Mouse (Mus musculus): ENCODE results near the gene Nav2.
A peak's percentile ranks its signal among the peaks of the same experiment; 100 is the strongest.

The Nav2 gene

GRCm38 (mm10) chr7:49303600-49304411 lies 395.3 kb downstream of the Nav2 start:
- peak; percentile 18 for DNase-seq

- DNase-seq: no peak
Measured at GRCm38 (mm10) chr7:49307717-49308116, 399.2 kb downstream of the Nav2 start.

- no peak for DNase-seq
Measured at GRCm38 (mm10) chr7:49309746-49310145, 401.2 kb downstream of the Nav2 start.

DNA sequence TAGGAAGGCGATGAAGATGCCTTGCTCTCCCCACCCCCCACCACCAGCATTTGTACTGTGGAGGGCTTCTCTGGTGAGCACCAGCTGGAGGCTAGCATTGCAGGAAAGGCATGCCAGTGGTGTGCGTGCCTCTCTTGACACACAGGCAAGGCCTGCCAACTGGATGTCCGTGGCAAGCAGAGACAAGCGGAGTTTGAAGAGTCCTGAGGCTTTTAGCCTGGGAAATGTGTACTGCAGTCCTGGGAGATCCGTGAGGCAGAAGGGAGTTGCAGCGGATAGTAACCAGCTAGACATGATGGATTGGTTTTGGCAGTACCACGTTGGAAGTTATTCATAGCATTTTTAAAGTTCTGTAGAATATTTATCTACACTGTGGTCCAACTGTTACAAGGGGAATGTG lies 405.4 kb downstream of the Nav2 start:
- no peak for DNase-seq

GRCm38 (mm10) chr7:49315033-49315432 lies 406.5 kb downstream of the Nav2 start:
- DNase-seq: no peak

GRCm38 (mm10) chr7:49316600-49316999 lies 408.1 kb downstream of the Nav2 start:
- DNase-seq: no peak

GRCm38 (mm10) chr7:49318183-49318897 lies 409.8 kb downstream of the Nav2 start:
- no peak for DNase-seq

DNA sequence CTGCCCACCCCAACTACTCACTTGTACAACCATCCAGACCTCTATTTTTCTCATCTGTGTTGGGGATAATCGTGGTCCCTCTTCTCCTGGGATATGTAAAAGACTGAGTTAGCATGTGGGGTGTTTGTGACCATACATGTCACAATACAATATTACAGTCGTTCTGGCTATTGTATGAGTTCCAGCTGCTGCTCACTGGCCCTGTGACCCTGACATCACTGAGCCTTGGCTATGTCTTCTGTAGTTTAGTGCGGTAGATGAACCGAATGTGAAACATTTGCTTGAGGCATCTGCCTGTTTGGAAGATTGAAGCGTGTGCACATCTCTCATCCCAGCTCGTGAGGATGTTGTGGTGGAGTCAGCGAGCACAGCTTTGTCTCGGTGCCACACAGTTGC lies 410.4 kb downstream of the Nav2 start:
- no peak for DNase-seq

GRCm38 (mm10) chr7:49319981-49320380 lies 411.5 kb downstream of the Nav2 start:
- DNase-seq: no peak

DNA sequence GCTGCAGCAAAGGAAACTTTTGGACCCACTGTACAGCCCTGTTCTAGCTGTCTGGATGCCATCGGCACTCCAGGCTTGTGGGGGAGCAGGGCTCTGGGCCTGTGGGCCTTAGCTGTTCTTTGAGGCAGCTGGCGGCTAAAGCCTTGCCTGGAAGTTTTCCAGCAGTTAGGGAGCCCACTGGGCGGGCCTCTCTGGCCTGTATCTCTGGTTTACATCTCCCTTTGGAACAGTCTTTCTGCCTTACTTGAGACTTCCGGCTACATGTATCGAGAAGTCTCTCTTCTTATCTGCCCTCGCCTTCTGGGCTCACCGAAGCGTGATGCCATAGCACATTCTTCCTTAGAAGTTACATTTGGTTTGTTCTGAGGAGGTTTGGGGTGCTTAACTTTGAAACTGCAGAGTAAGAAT lies 412.6 kb downstream of the Nav2 start:
- no peak for DNase-seq

GRCm38 (mm10) chr7:49322179-49322578 lies 413.7 kb downstream of the Nav2 start:
- DNase-seq: no peak

DNA sequence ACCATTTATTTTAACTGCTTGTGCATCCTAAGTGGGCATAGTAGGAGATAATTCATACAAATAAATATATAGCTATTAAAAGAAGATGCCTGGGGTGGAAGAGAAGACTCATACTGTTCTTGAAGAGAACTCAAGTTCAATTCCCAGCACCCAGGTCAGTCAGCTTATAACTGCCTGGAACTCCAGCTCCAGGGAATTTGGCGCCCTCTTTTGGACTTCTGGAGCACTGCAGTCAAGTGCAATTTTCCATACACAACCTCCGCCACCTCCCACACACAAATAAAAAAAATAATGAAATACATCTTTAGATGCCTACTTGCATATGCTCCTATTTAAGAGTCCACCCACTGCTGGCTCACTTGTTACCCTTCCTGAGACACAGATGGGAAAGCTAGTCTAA lies 416.1 kb downstream of the Nav2 start:
- DNase-seq: no peak

DNA sequence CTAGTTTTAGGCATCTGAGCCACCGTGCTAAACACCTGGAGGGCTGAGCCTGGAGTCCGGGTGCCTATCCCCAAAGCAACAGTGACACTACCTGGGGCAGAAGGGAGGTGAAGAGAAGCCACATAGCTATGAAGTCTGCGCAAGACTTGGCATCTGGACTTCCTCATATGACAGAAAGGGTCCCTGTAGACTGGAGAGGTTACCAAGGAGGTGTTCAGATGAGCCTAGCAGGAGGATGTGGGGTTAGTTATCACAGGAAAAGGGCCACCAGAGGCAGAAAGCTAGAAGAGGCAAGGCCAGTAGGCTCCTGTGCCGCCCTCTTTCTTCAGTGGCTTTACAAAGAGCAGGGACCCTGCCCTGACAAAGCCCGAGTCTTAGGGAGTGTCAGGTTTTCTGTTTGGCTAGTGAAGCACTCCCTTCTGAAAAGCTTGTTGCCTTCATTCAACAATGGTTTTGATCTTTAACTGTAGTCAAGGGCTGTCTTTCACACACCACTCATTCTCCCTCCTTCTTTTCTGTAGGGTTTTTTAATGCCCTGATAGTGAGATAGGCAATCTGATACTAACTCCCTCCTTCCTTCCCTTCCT lies 417.7 kb downstream of the Nav2 start:
- DNase-seq: no peak

- DNase-seq: no peak
Measured at GRCm38 (mm10) chr7:49326967-49327742, 418.6 kb downstream of the Nav2 start.

GRCm38 (mm10) chr7:49330181-49330580 lies 421.7 kb downstream of the Nav2 start:
- DNase-seq: no peak

DNA sequence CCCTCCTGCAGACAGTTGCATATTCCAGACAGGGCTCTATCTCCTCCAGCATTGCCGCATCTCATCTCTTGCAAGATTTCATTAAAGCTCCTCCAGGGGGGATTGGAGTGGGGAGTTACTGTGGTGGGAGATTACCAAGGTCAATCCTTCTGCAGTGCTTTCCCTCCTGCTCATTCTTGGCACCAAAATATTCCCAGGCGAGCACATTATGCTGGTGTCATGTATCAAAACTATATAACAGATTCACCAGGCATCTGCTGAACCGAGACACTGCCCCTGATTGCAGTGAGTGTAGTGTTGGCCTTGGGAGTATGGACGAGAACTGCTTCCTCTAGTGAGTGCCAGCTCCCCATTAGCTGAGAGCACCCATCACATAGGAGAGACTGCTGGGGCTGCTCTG lies 423.4 kb downstream of the Nav2 start:
- no peak for DNase-seq

GRCm38 (mm10) chr7:49332644-49333043 lies 424.1 kb downstream of the Nav2 start:
- no peak for DNase-seq

DNA sequence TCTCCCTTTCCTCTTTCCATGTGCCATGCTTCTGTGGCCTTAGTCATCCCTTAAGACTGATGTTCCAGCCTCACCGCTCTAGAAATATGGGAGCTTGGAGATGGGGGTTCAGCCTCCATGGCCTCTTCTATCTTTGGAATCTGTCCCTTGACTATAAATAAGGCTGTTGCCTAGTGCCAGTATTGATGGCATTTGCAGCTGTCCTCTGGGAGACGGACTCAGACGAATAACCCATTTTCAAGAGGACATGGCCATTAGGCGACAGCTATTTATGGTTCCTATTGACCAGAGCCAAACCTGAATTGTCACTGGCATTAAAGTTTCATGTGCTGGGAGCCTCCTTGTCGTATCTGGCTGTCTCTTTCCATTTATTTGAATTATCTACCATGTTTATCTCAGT lies 425.6 kb downstream of the Nav2 start:
- no peak for DNase-seq

- DNase-seq: no peak
Measured at GRCm38 (mm10) chr7:49335056-49335455, 426.5 kb downstream of the Nav2 start.

GRCm38 (mm10) chr7:49336725-49337124 lies 428.2 kb downstream of the Nav2 start:
- DNase-seq: no peak

- DNase-seq: no peak
Measured at GRCm38 (mm10) chr7:49337710-49338109, 429.2 kb downstream of the Nav2 start.

DNA sequence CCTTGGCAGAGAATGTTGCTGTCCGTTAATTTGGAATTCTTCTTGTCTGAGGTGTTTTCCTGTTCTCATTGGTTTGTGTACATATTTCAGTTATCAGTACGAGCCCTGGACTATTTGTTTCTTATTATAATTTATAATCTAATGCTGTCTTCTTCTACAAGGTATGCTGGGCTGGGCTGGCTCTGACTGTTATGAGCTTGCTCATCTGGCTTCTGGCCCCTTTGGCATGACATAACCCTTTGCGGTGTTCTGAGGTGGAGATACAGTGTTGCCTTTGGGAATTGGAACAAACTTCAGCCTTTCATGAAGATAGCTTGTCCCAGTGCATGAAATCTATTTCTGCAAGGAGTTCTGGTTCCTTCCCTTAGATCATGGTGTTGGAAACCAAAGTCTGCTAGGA lies 431.4 kb downstream of the Nav2 start:
- no peak for DNase-seq
